Mouse (Mus musculus) small intestine, adult 2 months (tissue): ENCODE results near the gene Nhp2. TPM values are rescaled to one million over a fixed set of nuclear protein-coding genes. Genes with fewer than 3 reads are reported as not detected.

Experiments used
- H3K27ac ChIP-seq: fragments of 200-500 bp; 2 replicates; pipeline ENCODE4 v1.5.1; 2012; ENCODE audit warnings: low read depth, low read length, control low read depth, inconsistent platforms; ENCODE audit not compliant: insufficient read depth
- H3K27me3 ChIP-seq: fragments of 200-500 bp; 2 replicates; pipeline ENCODE4 v1.6.1; 2012; ENCODE audit warnings: mild to moderate bottlenecking, moderate library complexity, low read length, inconsistent platforms; ENCODE audit not compliant: control insufficient read depth, insufficient read depth
- H3K36me3 ChIP-seq: fragments of 200-500 bp; 2 replicates; pipeline ENCODE4 v1.6.1; 2012; ENCODE audit warnings: mild to moderate bottlenecking, low read length, control low read depth, inconsistent platforms; ENCODE audit not compliant: control insufficient read depth, insufficient read depth
- H3K4me1 ChIP-seq: fragments of 200-500 bp; 2 replicates; pipeline ENCODE4 v1.6.1; 2012; ENCODE audit warnings: low read length, inconsistent platforms, mixed read lengths; ENCODE audit not compliant: control insufficient read depth, insufficient read depth, insufficient read length
- H3K4me3 ChIP-seq: fragments of 200-500 bp; 2 replicates; pipeline ENCODE4 v1.5.1; 2012; ENCODE audit warnings: low read depth, mild to moderate bottlenecking, control low read depth, inconsistent platforms, low read length, moderate library complexity
- CTCF ChIP-seq: fragments of 200-500 bp; IDR thresholded peaks from 2 replicates; pipeline ENCODE4 v1.5.1; 2012; ENCODE audit warnings: low read depth, mild to moderate bottlenecking, control low read depth, inconsistent platforms, low read length, moderate library complexity, mixed read lengths; ENCODE audit not compliant: insufficient replicate concordance, insufficient read length; ENCODE audit errors: extremely low read depth
- POLR2A ChIP-seq: fragments of 200-500 bp; IDR thresholded peaks from 2 replicates; pipeline ENCODE4 v1.6.1; 2012; ENCODE audit warnings: low read depth, mild to moderate bottlenecking, control low read depth, inconsistent platforms, low read length, moderate library complexity
- WGBS: fragments of 180-500 bp; shearing (Covaris S2); methylation state at CpG from one replicate; pipeline ENCODE4 v1.1.7; 2018; 5-methylcytosine and 5-hydroxymethylcytosine counted together
- polyA plus RNA-seq: library from polyadenylated mRNA; depleted of rRNA; stranded (reverse); fragments of >200 nt; gene quantifications from 2 replicates; pipeline ENCODE4 v1.2.3, GENCODE M21; 2012

Nhp2 gene
- polyA plus RNA-seq, 1 experiment, result 45.0 TPM

- Histone ChIP-seq H3K4me3 (no peak overlapping the region), H3K27ac (no peak overlapping the region), H3K27me3 (no peaks in the 10 kb centered on the region), H3K4me1 (peaks cover 14% of the 10 kb centered on the region), H3K36me3 (peaks cover 4% of the 10 kb centered on the region; the same call in 1 of the 2 replicates)
- TF ChIP-seq POLR2A, result no peak
- peak; percentile 90; the same call in 1 of the 2 replicates for TF ChIP-seq CTCF
- WGBS, result 0% methylated on average over 4 of the region's 4 CpGs
Measured at GRCm38 (mm10) chr11:51617693-51618092, 1.8 kb upstream of the Nhp2 start.

DNA sequence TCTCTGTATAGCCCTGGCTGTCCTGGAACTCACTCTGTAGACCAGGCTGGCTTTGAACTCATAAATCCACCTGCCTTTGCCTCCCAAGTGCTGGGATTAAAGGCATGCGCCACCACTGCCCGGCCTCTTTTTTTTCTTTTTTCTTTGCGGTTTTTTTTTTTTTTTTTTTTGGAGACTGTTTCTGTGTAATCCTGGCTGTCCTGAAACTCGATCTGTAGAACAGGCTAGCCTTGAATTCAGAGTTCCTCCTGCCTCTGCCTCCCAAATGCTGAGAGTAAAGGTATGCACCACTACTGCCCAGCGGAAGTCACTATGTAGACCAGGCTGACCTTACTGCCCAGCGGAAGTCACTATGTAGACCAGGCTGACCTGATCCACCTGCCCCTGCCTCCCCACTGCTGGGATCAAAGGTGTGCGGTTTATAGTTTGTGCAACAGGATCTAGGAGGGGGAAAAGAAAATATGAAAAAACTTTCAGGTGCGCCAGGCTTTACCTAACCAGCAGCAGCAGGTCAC is 584 bp upstream of the Nhp2 start:
- H3K27ac ChIP-seq, result peak overlapping the region; percentile 40
- TF ChIP-seq CTCF, result no peak
- no peak for TF ChIP-seq POLR2A

GRCm38 (mm10) chr11:51620084-51620483 is 549 bp downstream of the Nhp2 start:
- Histone ChIP-seq H3K36me3 (peaks cover 28% of the 10 kb centered on the region), H3K27ac (no peak overlapping the region), H3K27me3 (no peaks in the 10 kb centered on the region), H3K4me3 (peak overlapping the region; percentile 77), H3K4me1 (peaks cover 7% of the 10 kb centered on the region; the same call in 1 of the 2 replicates)
- TF ChIP-seq CTCF, result no peak
- no peak for TF ChIP-seq POLR2A
- WGBS, result under 1% methylated on average over 11 of the region's 11 CpGs

More for the DNA sequence above, 584 bp upstream of the Nhp2 start:
- Histone ChIP-seq H3K4me3 (peak overlapping the region; percentile 77), H3K36me3 (peaks cover 16% of the 10 kb centered on the region), H3K27me3 (no peaks in the 10 kb centered on the region), H3K4me1 (peaks cover 14% of the 10 kb centered on the region)
- WGBS, result 32% methylated on average over 8 of the region's 8 CpGs

GRCm38 (mm10) chr11:51621776-51622175 is 2.2 kb downstream of the Nhp2 start:
- WGBS, result 83% methylated on average over 2 of the region's 2 CpGs
- Histone ChIP-seq H3K27me3 (no peaks in the 10 kb centered on the region), H3K27ac (no peak overlapping the region), H3K4me3 (no peak overlapping the region), H3K4me1 (peaks cover 5% of the 10 kb centered on the region; the same call in 1 of the 2 replicates), H3K36me3 (peaks cover 40% of the 10 kb centered on the region)
- TF ChIP-seq CTCF (no peak), POLR2A (no peak)

DNA sequence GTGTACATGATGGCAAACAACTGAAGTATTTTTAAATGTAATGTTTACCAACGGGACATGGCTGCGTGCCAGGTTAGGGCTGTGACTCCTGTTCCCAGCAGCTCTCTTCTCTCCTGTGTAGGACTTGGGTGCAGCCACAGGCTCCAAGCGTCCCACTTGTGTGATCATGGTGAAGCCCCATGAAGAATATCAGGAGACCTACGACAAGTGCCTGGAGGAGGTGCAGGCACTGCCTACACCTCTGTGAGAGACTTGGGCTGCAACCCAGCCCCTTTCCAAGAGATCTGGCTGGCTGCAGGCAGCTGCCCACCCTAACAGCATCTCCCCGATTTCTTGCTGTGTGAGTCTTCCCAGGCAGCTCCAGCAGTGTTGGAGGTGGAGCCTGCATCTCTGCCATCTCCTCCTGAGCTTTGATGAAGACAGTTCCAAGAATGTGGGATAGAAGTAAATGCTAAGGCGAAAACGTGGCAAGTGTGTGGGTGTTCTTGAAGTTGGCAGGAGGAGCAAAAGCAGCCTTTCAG is 3.5 kb downstream of the Nhp2 start:
- TF ChIP-seq POLR2A, result no peak
- Histone ChIP-seq H3K27ac (no peak overlapping the region), H3K4me3 (no peak overlapping the region), H3K36me3 (peaks cover 53% of the 10 kb centered on the region), H3K27me3 (no peaks in the 10 kb centered on the region), H3K4me1 (peaks cover 5% of the 10 kb centered on the region; the same call in 1 of the 2 replicates)
- 72% methylated on average over 7 of the region's 7 CpGs for WGBS

GRCm38 (mm10) chr11:51625187-51625820 is 5.8 kb downstream of the Nhp2 start:
- no peak overlapping the region for H3K4me3 ChIP-seq
- no peak for TF ChIP-seq CTCF
- 0 out of 2 replicates have a peak, but pooled peaks cover 3% of the 10 kb centered on the region for H3K4me1 ChIP-seq
- no peaks in the 10 kb centered on the region for H3K27me3 ChIP-seq
- no peak overlapping the region for H3K27ac ChIP-seq
- H3K36me3 ChIP-seq, result peaks cover 60% of the 10 kb centered on the region
- 69% methylated on average over 5 of the region's 5 CpGs for WGBS

GRCm38 (mm10) chr11:51627425-51627824 is 7.9 kb downstream of the Nhp2 start:
- H3K27ac ChIP-seq, result no peak overlapping the region
- no peaks in the 10 kb centered on the region for H3K4me1 ChIP-seq
- no peaks in the 10 kb centered on the region for H3K27me3 ChIP-seq
- TF ChIP-seq POLR2A, result no peak
- TF ChIP-seq CTCF, result no peak
- no peak overlapping the region for H3K4me3 ChIP-seq
- peaks cover 57% of the 10 kb centered on the region for H3K36me3 ChIP-seq
- 89% methylated on average over 9 of the region's 9 CpGs for WGBS

GRCm38 (mm10) chr11:51627907-51628306 is 8.4 kb downstream of the Nhp2 start:
- H3K36me3 ChIP-seq, result peaks cover 54% of the 10 kb centered on the region
- WGBS, result 89% methylated on average over 8 of the region's 8 CpGs
- 0 out of 2 replicates have a peak, but pooled peaks cover 2% of the 10 kb centered on the region for H3K4me1 ChIP-seq
- no peak overlapping the region for H3K27ac ChIP-seq
- no peaks in the 10 kb centered on the region for H3K27me3 ChIP-seq
- no peak for TF ChIP-seq POLR2A
- TF ChIP-seq CTCF, result no peak
- no peak overlapping the region for H3K4me3 ChIP-seq
